Mouse (Mus musculus) left cerebral cortex, adult 2 months (tissue): ENCODE measurements around the gene Lap3. TPM values are rescaled to one million over a fixed set of nuclear protein-coding genes. Genes with fewer than 3 reads are reported as not detected.

Experiments used
- DNase-seq, 2 experiments: peaks; one replicate each; pipeline ENCODE4 v3.0.0; 2021 to 2022; ENCODE audit warnings: low spot score in 2 of 2, mixed read lengths in 1 of 2; ENCODE audit errors: extremely low spot score in 1 of 2
- H3K27ac ChIP-seq: fragments of 200-600 bp; 2 replicates; pipeline ENCODE4 v1.8.1; 2022
- H3K4me3 ChIP-seq: fragments of 200-600 bp; 2 replicates; pipeline ENCODE4 v1.8.1; 2022
- CTCF ChIP-seq: fragments of 200-600 bp; IDR thresholded peaks from 2 replicates; pipeline ENCODE4 v1.8.1; 2022; ENCODE audit warnings: antibody characterized with exemption, mild to moderate bottlenecking, moderate library complexity
- intact Hi-C: fragments of 180-260 bp; cut with DNase I; formaldehyde crosslinking; loops from one replicate; pipeline ENCODE4 v1.15.1; 2025
- long read RNA-seq, 2 experiments: library from polyadenylated mRNA; stranded (forward); transcript quantifications; one replicate each; pipeline ENCODE4 v2.0.0; 2021; ENCODE audit warnings: borderline mapping rate in 2 of 2
- total RNA-seq, 2 experiments: library from RNA; stranded (reverse); gene quantifications; 2 replicates each; pipeline ENCODE4 v1.2.3; 2021

Gene Lap3
- 10 to 100 TPM; 38.6 to 47.5 TPM for total RNA-seq
- long read RNA-seq, experiment 1, transcript Lap3-201 (13 exons, 2,267 nt): major isoform, 19 of 27 reads
- long read RNA-seq, experiment 1, partial matches to known transcripts: 5 of 27 reads
- long read RNA-seq, experiment 1, other reads (novel, unspliced or antisense): 3 of 27 reads
- long read RNA-seq, experiment 2, transcript Lap3-201 (13 exons, 2,267 nt): major isoform, 23 of 27 reads
- long read RNA-seq, experiment 2, partial matches to known transcripts: 2 of 27 reads
- long read RNA-seq, experiment 2, other reads (novel, unspliced or antisense): 2 of 27 reads

- peak within 1 kb of the TSS; percentile 60 for H3K27ac ChIP-seq
- peak; percentile 54 for TF ChIP-seq CTCF
- intact Hi-C loops: loop anchor here (2.0 kb wide), 2 partner anchors 19 to 45 kb away; no protein-coding TSS in a partner anchor
Measured at GRCm38 (mm10) chr5:45493191-45494092, at the start of gene Lap3. TSS of gene Lap3 (plus strand) at chr5:45493374.

DNA sequence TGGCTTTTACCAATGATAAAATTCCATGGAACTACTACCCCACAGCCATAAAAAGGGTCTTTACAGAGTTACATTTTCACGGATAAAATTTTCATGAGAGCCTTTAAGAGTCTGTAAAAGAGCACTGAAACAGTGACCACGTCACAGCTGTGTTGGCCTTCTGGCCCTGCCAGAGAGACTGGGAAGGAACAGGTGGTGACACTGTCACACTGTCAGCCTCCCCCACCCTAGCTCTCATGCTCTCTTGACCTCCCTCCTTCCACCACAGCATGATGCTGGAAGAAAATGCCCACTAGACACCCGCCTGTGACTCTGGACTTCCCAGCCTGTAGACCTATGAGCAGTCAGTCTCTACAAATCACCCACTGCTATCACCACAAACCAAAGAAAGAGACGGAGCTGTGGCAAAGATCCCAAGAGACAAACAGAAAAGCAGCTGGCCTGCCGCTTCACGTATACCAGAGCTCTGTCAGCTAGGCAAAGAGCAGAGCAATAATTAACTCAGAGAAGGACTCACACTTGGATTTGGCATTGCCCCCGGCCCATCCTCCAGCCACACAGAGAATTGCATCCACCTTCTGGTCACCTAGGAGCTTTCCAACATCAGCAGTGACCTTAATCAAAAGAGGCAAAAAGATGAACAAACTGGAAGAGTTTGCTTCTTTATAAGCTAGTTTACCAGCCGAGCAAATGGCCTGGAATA, 48.9 kb upstream of the Lap3 start:
- no peak for DNase-seq
- H3K4me3 ChIP-seq: no peak overlapping the region
- intact Hi-C loops: no loop called here
- TF ChIP-seq CTCF: no peak
- H3K27ac ChIP-seq: no peak overlapping the region

More at GRCm38 (mm10) chr5:45493191-45494092, at the start of gene Lap3:
- DNase-seq: peak; percentile 96 to 98
- H3K4me3 ChIP-seq: peak within 1 kb of the TSS; percentile 71

- H3K4me3 ChIP-seq: peak overlapping the region; percentile 85
- no peak for TF ChIP-seq CTCF
- intact Hi-C loops: loop anchor here (2.0 kb wide), 1 partner anchor 44 kb away; the partner anchor contains the start of gene Lap3
- DNase-seq: no peak
- no peak overlapping the region for H3K27ac ChIP-seq
Measured at GRCm38 (mm10) chr5:45448676-45449075, 44.5 kb upstream of the Lap3 start.

DNA sequence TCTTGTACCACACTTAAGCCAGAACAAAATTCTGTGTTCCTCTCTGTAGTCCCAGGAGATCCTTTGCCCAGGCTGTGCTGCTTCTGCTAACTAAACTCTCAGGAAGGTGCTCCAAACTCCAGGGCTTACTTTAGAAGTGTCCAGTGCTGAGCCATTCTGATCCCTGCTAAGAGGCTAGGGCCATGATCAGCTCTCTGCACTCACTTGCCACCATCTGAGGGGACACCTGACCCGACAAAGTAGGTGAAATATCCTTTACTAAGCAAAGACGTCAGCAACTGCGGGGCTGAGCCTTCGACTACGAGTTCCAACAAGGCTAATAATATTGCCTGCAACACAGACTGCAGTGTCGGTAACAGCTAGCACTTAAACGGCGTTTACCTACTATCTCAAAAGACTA, 44.0 kb upstream of the Lap3 start:
- no peak for DNase-seq
- intact Hi-C loops: loop anchor here (2.0 kb wide), 1 partner anchor 44 kb away; the partner anchor contains the start of gene Lap3
- TF ChIP-seq CTCF: no peak
- peak overlapping the region; percentile 85 for H3K4me3 ChIP-seq
- H3K27ac ChIP-seq: peak overlapping the region; percentile 69

DNA sequence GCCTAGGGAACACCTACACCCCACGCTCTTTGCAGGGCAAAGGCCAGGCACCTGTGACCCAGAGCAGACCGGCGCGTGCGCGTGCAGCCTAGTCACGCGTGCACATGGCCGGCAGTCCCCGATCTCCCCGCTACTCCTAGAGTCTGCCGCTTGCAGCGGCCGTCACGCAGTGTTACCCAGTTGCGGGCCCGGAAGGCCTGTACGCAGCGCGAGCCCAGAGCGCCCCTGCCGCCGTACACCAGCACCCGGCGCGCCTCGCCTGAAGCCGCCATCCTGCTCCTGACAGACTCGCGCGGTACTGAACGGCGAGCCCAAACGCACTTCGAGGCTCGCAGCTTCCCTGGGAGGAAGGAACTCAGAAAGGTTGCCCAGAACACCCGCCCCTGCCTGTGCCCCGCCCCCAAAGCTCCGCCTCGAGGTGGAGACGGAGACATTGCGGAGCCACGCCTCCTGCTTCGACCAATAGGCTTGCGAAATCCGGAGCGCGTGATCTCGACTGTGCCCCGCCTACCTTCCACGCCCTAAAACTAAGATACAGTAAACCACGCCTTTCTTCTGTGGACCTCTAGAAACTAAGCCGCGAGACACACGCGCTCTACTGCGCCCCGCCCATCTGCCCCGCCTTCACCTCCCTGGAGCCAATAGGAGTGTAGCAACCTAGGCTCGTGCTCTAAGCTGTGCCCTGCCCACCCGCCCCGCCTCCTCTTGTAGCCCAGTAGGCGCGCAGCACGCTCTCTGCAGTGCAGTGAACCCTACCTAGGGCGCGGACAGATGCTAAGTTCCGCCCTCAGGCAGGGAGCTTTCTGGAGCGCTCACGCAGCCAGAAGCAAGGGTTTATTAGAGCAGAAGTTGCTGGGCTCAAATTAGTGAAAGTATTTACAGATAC, 43.1 kb upstream of the Lap3 start, which contains the start of gene Qdpr:
Qdpr (minus strand) TSS at position 406 of the 886 bp plus-strand sequence.
- Histone ChIP-seq H3K27ac (peak within 1 kb of the TSS; percentile 69), H3K4me3 (peak within 1 kb of the TSS; percentile 85)
- DNase-seq: peak; percentile 86 to 93
- intact Hi-C loops: loop anchor here (2.0 kb wide), 1 partner anchor 43 kb away; the partner anchor contains the start of gene Lap3
- no peak; the same call in 1 of the 2 replicates for TF ChIP-seq CTCF

DNA sequence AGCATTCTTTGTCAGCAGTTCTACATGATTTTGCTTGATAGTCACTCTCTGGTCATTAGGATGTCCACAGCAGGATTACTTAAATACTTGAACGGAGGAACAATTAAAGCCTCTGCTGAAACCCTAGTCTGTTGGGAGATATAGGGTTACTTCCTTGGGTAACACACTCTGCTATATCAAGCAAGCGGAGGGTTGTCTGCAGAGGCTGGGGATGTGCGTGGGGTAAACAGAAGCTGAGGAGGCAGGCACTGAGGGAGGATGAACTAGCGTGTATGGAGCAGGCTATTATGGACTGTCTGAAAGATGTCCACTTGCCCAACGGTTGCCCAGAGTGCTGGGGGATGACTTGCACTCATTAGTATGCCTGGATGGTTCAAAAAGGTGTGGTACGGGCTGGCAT, 39.7 kb upstream of the Lap3 start, which contains the start of gene Clrn2:
Clrn2 (plus strand) TSS at position 301 of the 400 bp plus-strand sequence.
- no peak within 1 kb of the TSS for H3K27ac ChIP-seq
- intact Hi-C loops: no loop called here
- no peak for DNase-seq
- no peak within 1 kb of the TSS for H3K4me3 ChIP-seq
- TF ChIP-seq CTCF: no peak

- intact Hi-C loops: no loop called here
Measured at GRCm38 (mm10) chr5:45454456-45454855, 38.7 kb upstream of the Lap3 start.

GRCm38 (mm10) chr5:45472880-45473450, 20.2 kb upstream of the Lap3 start:
- Histone ChIP-seq H3K4me3 (no peak overlapping the region), H3K27ac (peak overlapping the region; percentile 41; the same call in 1 of the 2 replicates)
- intact Hi-C loops: no loop called here
- no peak for DNase-seq
- no peak for TF ChIP-seq CTCF

More at GRCm38 (mm10) chr5:45454456-45454855, 38.7 kb upstream of the Lap3 start:
- TF ChIP-seq CTCF: no peak
- DNase-seq: no peak
- no peak overlapping the region for H3K27ac ChIP-seq
- no peak overlapping the region for H3K4me3 ChIP-seq

DNA sequence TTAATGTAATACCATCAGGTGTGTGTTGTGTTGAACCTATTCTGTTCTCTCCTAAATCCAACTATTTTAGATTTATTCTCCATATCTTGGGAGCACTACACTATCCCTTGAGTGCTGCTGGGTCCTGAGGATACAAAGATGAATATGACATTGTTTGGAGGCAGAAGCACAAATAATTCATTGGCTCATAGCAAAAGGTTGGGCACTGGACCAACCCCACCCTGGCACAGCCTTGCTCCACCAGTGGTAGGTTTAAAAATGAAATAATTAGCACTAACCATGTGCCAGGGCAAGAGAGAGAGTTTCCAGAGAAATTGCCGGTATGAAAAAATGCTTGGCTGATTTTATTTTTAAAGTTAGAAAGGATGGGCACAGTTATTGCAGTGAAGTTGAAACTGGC, 19.7 kb upstream of the Lap3 start:
- no peak for DNase-seq
- Histone ChIP-seq H3K4me3 (no peak overlapping the region), H3K27ac (peak overlapping the region; percentile 41; the same call in 1 of the 2 replicates)
- intact Hi-C loops: no loop called here
- TF ChIP-seq CTCF: no peak

- peak; percentile 86 for TF ChIP-seq CTCF
- intact Hi-C loops: loop anchor here (1.0 to 2.0 kb wide), 3 partner anchors 19 to 195 kb away; partner anchors contain the start of genes Lap3 and Ncapg
- H3K27ac ChIP-seq: peak overlapping the region; percentile 3; the same call in 1 of the 2 replicates
- DNase-seq: peak in 1 of 2 experiments; percentile 48
- H3K4me3 ChIP-seq: no peak overlapping the region
Measured at GRCm38 (mm10) chr5:45474215-45474614, 19.0 kb upstream of the Lap3 start.
